Mouse (Mus musculus) embryonic facial prominence, embryonic 15.5 days (tissue): ENCODE data around the gene Popdc2. TPM values are rescaled to one million over a fixed set of nuclear protein-coding genes. Genes with fewer than 3 reads are reported as not detected.

ENCODE experiments used
- ATAC-seq: fragments of 200-750 bp; cut with Nextera tagmentation; 2 replicates; pipeline ENCODE4 v1.8.0; 2017; ENCODE audit warnings: low read depth, moderate TSS enrichment; ENCODE audit not compliant: insufficient number of reproducible peaks, low FRiP score, low TSS enrichment
- H3K27ac ChIP-seq: fragments of 300-500 bp; sonication (generic); replicated peaks from 2 replicates; pipeline ENCODE4 v1.5.1; 2015; ENCODE audit warnings: mild to moderate bottlenecking, inconsistent platforms
- H3K27me3 ChIP-seq: fragments of 300-500 bp; sonication (generic); 2 replicates; pipeline ENCODE4 v1.6.1; 2015; ENCODE audit warnings: inconsistent platforms
- H3K36me3 ChIP-seq: fragments of 300-500 bp; sonication (generic); 2 replicates; pipeline ENCODE4 v1.6.1; 2015; ENCODE audit warnings: mild to moderate bottlenecking, inconsistent platforms
- H3K4me1 ChIP-seq: fragments of 300-500 bp; sonication (generic); 2 replicates; pipeline ENCODE4 v1.6.1; 2015; ENCODE audit warnings: inconsistent platforms
- H3K4me2 ChIP-seq: fragments of 300-500 bp; sonication (generic); replicated peaks from 2 replicates; pipeline ENCODE4 v1.6.1; 2015; ENCODE audit warnings: mild to moderate bottlenecking, inconsistent platforms
- H3K4me3 ChIP-seq: fragments of 300-500 bp; sonication (generic); replicated peaks from 2 replicates; pipeline ENCODE4 v1.5.1; 2015; ENCODE audit warnings: mild to moderate bottlenecking, inconsistent platforms
- H3K9ac ChIP-seq: fragments of 300-500 bp; sonication (generic); 2 replicates; pipeline ENCODE4 v1.6.1; 2015; ENCODE audit warnings: inconsistent platforms
- H3K9me3 ChIP-seq: fragments of 300-500 bp; sonication (generic); replicated peaks from 2 replicates; pipeline ENCODE4 v1.6.1; 2016; ENCODE audit warnings: inconsistent platforms
- WGBS: fragments of 180-500 bp; shearing (Covaris S2); methylation state at CpG from one replicate; pipeline ENCODE4 v1.1.7; 2015; 5-methylcytosine and 5-hydroxymethylcytosine counted together
- polyA plus RNA-seq: library from polyadenylated mRNA; unstranded; fragments of >200 nt; fragmentation: Nextera tagmentation; extraction: Ambion mirVana; gene quantifications from 2 replicates; pipeline ENCODE4 v1.2.1, GENCODE M21; 2015

The Popdc2 gene
- polyA plus RNA-seq, 1 experiment from 2014 or later: 5.2 TPM

- no peak overlapping the region for H3K27ac ChIP-seq
- peaks cover 8% of the 10 kb centered on the region for H3K4me1 ChIP-seq
- no peak for ATAC-seq
- H3K4me3 ChIP-seq: no peak overlapping the region
- H3K9ac ChIP-seq: no peak overlapping the region
- 84% methylated on average over 8 of the region's 8 CpGs for WGBS
- H3K9me3 ChIP-seq: no peaks in the 10 kb centered on the region
- H3K27me3 ChIP-seq: no peaks in the 10 kb centered on the region
- H3K4me2 ChIP-seq: no peak overlapping the region
- no peaks in the 10 kb centered on the region for H3K36me3 ChIP-seq
Measured at GRCm38 (mm10) chr16:38394191-38394618, 32.2 kb downstream of the Popdc2 start.

- peaks cover 18% of the 10 kb centered on the region for H3K4me1 ChIP-seq
- no peak for ATAC-seq
- no peaks in the 10 kb centered on the region for H3K9me3 ChIP-seq
- H3K4me3 ChIP-seq: no peak overlapping the region
- H3K9ac ChIP-seq: no peak overlapping the region
- H3K27ac ChIP-seq: no peak overlapping the region
- H3K27me3 ChIP-seq: no peaks in the 10 kb centered on the region
- WGBS: 57% methylated on average over 6 of the region's 6 CpGs
- H3K4me2 ChIP-seq: no peak overlapping the region
- no peaks in the 10 kb centered on the region for H3K36me3 ChIP-seq
Measured at GRCm38 (mm10) chr16:38395060-38395730, 33.2 kb downstream of the Popdc2 start.

GRCm38 (mm10) chr16:38396155-38396554, 34.1 kb downstream of the Popdc2 start:
- Histone ChIP-seq H3K27me3 (no peaks in the 10 kb centered on the region), H3K36me3 (no peaks in the 10 kb centered on the region), H3K4me1 (peaks cover 22% of the 10 kb centered on the region), H3K4me3 (no peak overlapping the region), H3K27ac (0 out of 2 replicates have a peak overlapping the region, but pooled peaks have one; percentile 39), H3K9ac (no peak overlapping the region), H3K9me3 (no peaks in the 10 kb centered on the region), H3K4me2 (no peak overlapping the region)
- ATAC-seq: no peak
- WGBS: 25% methylated on average over 13 of the region's 13 CpGs

- no peaks in the 10 kb centered on the region for H3K27me3 ChIP-seq
- H3K4me2 ChIP-seq: no peak overlapping the region
- no peaks in the 10 kb centered on the region for H3K36me3 ChIP-seq
- H3K9me3 ChIP-seq: no peaks in the 10 kb centered on the region
- no peak overlapping the region for H3K4me3 ChIP-seq
- no peak overlapping the region for H3K9ac ChIP-seq
- WGBS: 85% methylated on average over 6 of the region's 6 CpGs
- H3K4me1 ChIP-seq: peaks cover 22% of the 10 kb centered on the region
- ATAC-seq: no peak
- no peak overlapping the region for H3K27ac ChIP-seq
Measured at GRCm38 (mm10) chr16:38398266-38398665, 36.3 kb downstream of the Popdc2 start.

GRCm38 (mm10) chr16:38399076-38399475, 37.1 kb downstream of the Popdc2 start:
- Histone ChIP-seq H3K27me3 (no peaks in the 10 kb centered on the region), H3K36me3 (no peaks in the 10 kb centered on the region), H3K9ac (no peak overlapping the region), H3K9me3 (no peaks in the 10 kb centered on the region), H3K4me2 (peak overlapping the region; percentile 51; the same call in 1 of the 2 replicates), H3K27ac (peak overlapping the region; percentile 82), H3K4me1 (peaks cover 22% of the 10 kb centered on the region), H3K4me3 (no peak overlapping the region)
- no peak for ATAC-seq
- 68% methylated on average over 3 of the region's 3 CpGs for WGBS

GRCm38 (mm10) chr16:38399531-38400231, 37.7 kb downstream of the Popdc2 start:
- Histone ChIP-seq H3K27me3 (no peaks in the 10 kb centered on the region), H3K27ac (peak overlapping the region; percentile 82), H3K9me3 (no peaks in the 10 kb centered on the region), H3K4me1 (peaks cover 22% of the 10 kb centered on the region), H3K9ac (peak overlapping the region; percentile 21; the same call in 1 of the 2 replicates), H3K4me3 (peak overlapping the region; percentile 25), H3K4me2 (peak overlapping the region; percentile 51), H3K36me3 (no peaks in the 10 kb centered on the region)
- ATAC-seq: peak; percentile 82
- WGBS: 13% methylated on average over 17 of the region's 17 CpGs

- ATAC-seq: no peak
- H3K4me3 ChIP-seq: peak overlapping the region; percentile 25; the same call in 1 of the 2 replicates
- peaks cover 22% of the 10 kb centered on the region for H3K4me1 ChIP-seq
- no peaks in the 10 kb centered on the region for H3K27me3 ChIP-seq
- H3K4me2 ChIP-seq: peak overlapping the region; percentile 51
- H3K9ac ChIP-seq: no peak overlapping the region
- peak overlapping the region; percentile 82 for H3K27ac ChIP-seq
- H3K36me3 ChIP-seq: no peaks in the 10 kb centered on the region
- WGBS: 75% methylated on average over 9 of the region's 9 CpGs
- H3K9me3 ChIP-seq: no peaks in the 10 kb centered on the region
Measured at GRCm38 (mm10) chr16:38400311-38400960, 38.4 kb downstream of the Popdc2 start.

GRCm38 (mm10) chr16:38401468-38401867, 39.5 kb downstream of the Popdc2 start:
- H3K9ac ChIP-seq: no peak overlapping the region
- H3K36me3 ChIP-seq: no peaks in the 10 kb centered on the region
- 75% methylated on average over 6 of the region's 6 CpGs for WGBS
- no peaks in the 10 kb centered on the region for H3K9me3 ChIP-seq
- no peak overlapping the region for H3K27ac ChIP-seq
- H3K27me3 ChIP-seq: no peaks in the 10 kb centered on the region
- ATAC-seq: no peak
- no peak overlapping the region for H3K4me2 ChIP-seq
- no peak overlapping the region for H3K4me3 ChIP-seq
- H3K4me1 ChIP-seq: peaks cover 18% of the 10 kb centered on the region

- no peak overlapping the region for H3K4me3 ChIP-seq
- H3K36me3 ChIP-seq: no peaks in the 10 kb centered on the region
- H3K9ac ChIP-seq: no peak overlapping the region
- 86% methylated on average over 7 of the region's 7 CpGs for WGBS
- no peaks in the 10 kb centered on the region for H3K27me3 ChIP-seq
- H3K27ac ChIP-seq: no peak overlapping the region
- H3K4me1 ChIP-seq: peaks cover 16% of the 10 kb centered on the region
- no peaks in the 10 kb centered on the region for H3K9me3 ChIP-seq
- ATAC-seq: no peak
- no peak overlapping the region for H3K4me2 ChIP-seq
Measured at GRCm38 (mm10) chr16:38403639-38404038, 41.6 kb downstream of the Popdc2 start.

GRCm38 (mm10) chr16:38406293-38406692, 44.3 kb downstream of the Popdc2 start:
- no peaks in the 10 kb centered on the region for H3K27me3 ChIP-seq
- WGBS: 81% methylated on average over 5 of the region's 5 CpGs
- no peak overlapping the region for H3K27ac ChIP-seq
- H3K36me3 ChIP-seq: no peaks in the 10 kb centered on the region
- no peak overlapping the region for H3K4me2 ChIP-seq
- no peak overlapping the region for H3K4me3 ChIP-seq
- no peak overlapping the region for H3K9ac ChIP-seq
- no peak for ATAC-seq
- H3K9me3 ChIP-seq: no peaks in the 10 kb centered on the region
- no peaks in the 10 kb centered on the region for H3K4me1 ChIP-seq

- H3K36me3 ChIP-seq: no peaks in the 10 kb centered on the region
- ATAC-seq: no peak
- no peak overlapping the region for H3K9ac ChIP-seq
- no peaks in the 10 kb centered on the region for H3K9me3 ChIP-seq
- H3K4me2 ChIP-seq: no peak overlapping the region
- no peak overlapping the region for H3K4me3 ChIP-seq
- no peak overlapping the region for H3K27ac ChIP-seq
- no peaks in the 10 kb centered on the region for H3K27me3 ChIP-seq
- 85% methylated on average over 6 of the region's 6 CpGs for WGBS
- H3K4me1 ChIP-seq: no peaks in the 10 kb centered on the region
Measured at GRCm38 (mm10) chr16:38406708-38407107, 44.7 kb downstream of the Popdc2 start.
